Mouse (Mus musculus) G1E-ER4 (cell line): ENCODE data around the gene Polk. TPM values are rescaled to one million over a fixed set of nuclear protein-coding genes. Genes with fewer than 3 reads are reported as not detected.

Experiments used
- GATA1 ChIP-seq: IDR thresholded peaks from one replicate; pipeline ENCODE4 v1.8.0; 2012; ENCODE audit warnings: low read length, inconsistent platforms
- polyA plus RNA-seq: library from polyadenylated mRNA; stranded (reverse); fragments of >175 nt; gene quantifications from 2 replicates; pipeline ENCODE4 v1.2.3, GENCODE M21; 2012

The Polk gene
- polyA plus RNA-seq, 1 experiment, result 0.41 TPM

GRCm38 (mm10) chr13:96541381-96541780, 998 bp downstream of the Polk start:
- TF ChIP-seq GATA1, result no peak

GRCm38 (mm10) chr13:96538103-96538502, 4.3 kb downstream of the Polk start:
- no peak for TF ChIP-seq GATA1

GRCm38 (mm10) chr13:96536821-96537572, 5.4 kb downstream of the Polk start:
- TF ChIP-seq GATA1, result no peak

GRCm38 (mm10) chr13:96533742-96534141, 8.6 kb downstream of the Polk start:
- TF ChIP-seq GATA1, result no peak

- no peak for TF ChIP-seq GATA1
Measured at GRCm38 (mm10) chr13:96532176-96532575, 10.2 kb downstream of the Polk start.

- no peak for TF ChIP-seq GATA1
Measured at GRCm38 (mm10) chr13:96530064-96530463, 12.3 kb downstream of the Polk start.

GRCm38 (mm10) chr13:96529542-96529941, 12.8 kb downstream of the Polk start:
- TF ChIP-seq GATA1, result no peak

GRCm38 (mm10) chr13:96528776-96529175, 13.6 kb downstream of the Polk start:
- no peak for TF ChIP-seq GATA1

- no peak for TF ChIP-seq GATA1
Measured at GRCm38 (mm10) chr13:96527856-96528255, 14.5 kb downstream of the Polk start.

GRCm38 (mm10) chr13:96527022-96527421, 15.4 kb downstream of the Polk start:
- no peak for TF ChIP-seq GATA1

- no peak for TF ChIP-seq GATA1
Measured at GRCm38 (mm10) chr13:96521294-96521693, 21.1 kb downstream of the Polk start.

- no peak for TF ChIP-seq GATA1
Measured at GRCm38 (mm10) chr13:96517335-96517734, 25.0 kb downstream of the Polk start.

GRCm38 (mm10) chr13:96516249-96516648, 26.1 kb downstream of the Polk start:
- TF ChIP-seq GATA1, result no peak

GRCm38 (mm10) chr13:96514154-96514942, 28.0 kb downstream of the Polk start:
- TF ChIP-seq GATA1, result no peak

- TF ChIP-seq GATA1, result no peak
Measured at GRCm38 (mm10) chr13:96511893-96512292, 30.5 kb downstream of the Polk start.

- no peak for TF ChIP-seq GATA1
Measured at GRCm38 (mm10) chr13:96511262-96511661, 31.1 kb downstream of the Polk start.

- no peak for TF ChIP-seq GATA1
Measured at GRCm38 (mm10) chr13:96510635-96511034, 31.7 kb downstream of the Polk start.
